Mouse (Mus musculus) cerebellum, adult 9-11 months (tissue): Measurements from ENCODE around the gene Il20rb.

Experiments used
- DNase-seq: peaks from one replicate; pipeline ENCODE4 v3.0.0; 2022

Gene Il20rb

DNA sequence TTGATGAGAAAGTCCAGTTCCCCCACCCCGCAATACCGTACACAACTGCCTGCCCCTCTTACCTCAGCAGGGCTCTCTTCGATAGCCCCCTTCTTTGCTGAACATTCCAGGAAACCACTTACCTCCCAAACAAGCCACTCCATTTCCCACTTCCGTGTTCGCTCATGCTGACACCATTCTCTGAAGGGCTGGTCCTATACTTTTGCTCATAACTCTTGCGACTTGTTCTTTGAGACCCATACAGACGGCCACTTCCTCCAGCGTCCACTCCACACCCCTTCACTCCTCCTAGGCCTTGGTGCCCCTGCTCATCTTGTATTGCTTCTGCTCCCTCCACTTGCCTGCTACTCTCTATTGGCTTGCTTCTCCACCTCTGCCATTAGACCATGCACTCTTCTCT is 67.5 kb downstream of the Il20rb start:
- DNase-seq, result no peak

DNA sequence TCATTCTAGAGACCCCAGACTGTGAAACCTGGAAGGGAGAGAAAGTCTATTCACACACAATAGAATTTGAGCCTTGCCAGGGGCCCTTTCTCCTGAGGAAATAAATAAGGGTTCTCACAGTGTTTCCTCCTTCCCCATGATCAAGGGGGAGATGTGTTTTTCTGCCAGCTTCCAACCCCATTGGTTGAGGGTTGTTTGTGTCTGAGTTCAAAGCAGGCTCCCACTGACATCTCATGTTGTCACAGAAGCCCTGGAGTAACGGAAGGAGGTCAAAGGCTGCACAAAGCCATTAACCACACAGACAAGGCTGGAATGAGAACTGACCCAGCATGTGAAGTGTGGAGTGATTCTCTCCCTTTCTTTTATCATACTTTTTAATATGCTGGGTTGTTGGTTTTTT is 69.8 kb downstream of the Il20rb start:
- no peak for DNase-seq

DNA sequence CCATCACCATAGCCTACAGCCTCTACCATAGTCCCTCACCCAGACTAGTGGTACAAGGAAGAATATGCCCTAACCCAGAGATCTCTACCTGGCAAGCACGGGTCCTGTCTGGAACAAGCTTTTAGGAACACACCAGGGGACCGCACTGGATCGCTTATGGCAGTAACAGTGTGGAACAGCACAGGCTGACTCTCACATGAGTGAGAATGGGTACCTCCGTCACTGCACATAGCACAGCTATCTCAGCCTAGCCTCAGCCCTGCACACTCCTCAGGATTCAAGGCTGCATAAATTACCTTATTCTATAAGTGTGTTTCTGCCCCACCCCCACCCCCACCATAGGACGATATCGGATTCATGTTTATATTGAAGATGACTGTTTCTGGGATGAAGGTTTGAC is 70.3 kb downstream of the Il20rb start:
- DNase-seq, result no peak

DNA sequence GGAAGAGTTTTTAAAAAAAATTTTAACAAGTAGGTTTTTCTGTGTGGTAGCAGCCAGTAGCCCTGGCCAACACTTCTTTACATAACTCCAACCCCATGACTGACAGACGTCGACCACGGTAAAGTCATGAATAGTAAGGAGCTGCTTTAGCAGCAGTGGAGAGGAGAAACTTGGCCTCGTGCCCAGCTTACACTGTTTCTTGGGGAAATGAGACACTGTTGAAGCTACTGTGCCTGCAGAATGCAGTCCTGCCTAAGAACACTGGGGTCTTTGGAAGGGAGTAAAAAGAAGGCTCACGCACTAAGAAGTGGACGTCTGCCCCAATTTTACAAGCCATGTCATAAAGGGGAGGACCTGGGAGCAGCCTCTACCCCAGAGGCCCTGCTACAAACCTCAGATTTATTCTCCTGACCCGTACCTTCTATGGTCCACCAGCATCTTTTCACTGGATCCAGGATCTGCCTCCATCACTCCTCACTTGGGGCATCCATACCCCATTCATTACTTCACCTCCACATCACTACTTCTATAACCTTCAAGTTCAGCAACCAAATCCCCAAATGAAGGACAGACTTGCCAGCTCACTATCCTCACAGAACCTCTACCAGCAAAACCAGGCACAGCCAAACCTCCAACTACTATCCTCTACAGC is 71.1 kb downstream of the Il20rb start:
- no peak for DNase-seq
